Mouse (Mus musculus) liver, embryonic 18 days (tissue): Measurements from ENCODE around the gene Zfp503. TPM values are rescaled to one million over a fixed set of nuclear protein-coding genes. Genes with fewer than 3 reads are reported as not detected.

ENCODE experiments used
- polyA plus RNA-seq: library from polyadenylated mRNA; depleted of rRNA; stranded (reverse); fragments of >200 nt; gene quantifications from 2 replicates; pipeline ENCODE4 v1.2.3, GENCODE M21; 2012; rRNA removed

Gene Zfp503
- 0.91 and 1.2 TPM in 2 replicates for polyA plus RNA-seq

GRCm38 (mm10) chr14:21989291-21989913 lies at the start of gene Zfp503:
Gene Zfp503 (minus strand): TSS chr14:21989601.

GRCm38 (mm10) chr14:22019252-22019948 lies 30.0 kb upstream of the Zfp503 start, which contains the start of gene Lrmda:
Gene Lrmda (plus strand): TSS chr14:22019712.

Other genes starting within 250 kb of the Zfp503 start
- gene Samd8, start 239.1 kb downstream of the Zfp503 start, polyA plus RNA-seq = 3.5 and 3.8 TPM in 2 replicates
- 0.09 and 0.10 TPM in 2 replicates for gene Dusp13, start 238.4 kb downstream of the Zfp503 start, polyA plus RNA-seq
- gene Vdac2, start 164.4 kb downstream of the Zfp503 start, polyA plus RNA-seq = 73.0 and 79.1 TPM in 2 replicates
- gene Comtd1, start 140.6 kb downstream of the Zfp503 start, polyA plus RNA-seq = 7.1 and 9.1 TPM in 2 replicates
- gene Lrmda, start 30.1 kb upstream of the Zfp503 start, polyA plus RNA-seq = 0.25 and 0.44 TPM in 2 replicates